Mouse (Mus musculus) forebrain, embryonic 10.5 days (tissue): ENCODE results near the gene Mfsd4b5. TPM values are rescaled to one million over a fixed set of nuclear protein-coding genes. Genes with fewer than 3 reads are reported as not detected.
"Not testable (repeated sequence)": the region's sequence is repeated elsewhere in the genome, so short reads cannot be mapped to it uniquely, and the experiment has no call there.

Source experiments
- DNase-seq: peaks from one replicate; pipeline ENCODE4 v3.0.0-alpha.2; 2017; ENCODE audit warnings: low spot score; ENCODE audit errors: extremely low spot score
- H3K27ac ChIP-seq: fragments of 300-500 bp; sonication (generic); 2 replicates; pipeline ENCODE4 v1.5.1; 2016; ENCODE audit warnings: mild to moderate bottlenecking
- H3K27me3 ChIP-seq: fragments of 300-500 bp; sonication (generic); 2 replicates; pipeline ENCODE4 v1.6.1; 2016; ENCODE audit warnings: mild to moderate bottlenecking; ENCODE audit not compliant: poor library complexity, severe bottlenecking
- H3K36me3 ChIP-seq: fragments of 300-500 bp; sonication (generic); replicated peaks from 2 replicates; pipeline ENCODE4 v1.6.1; 2016; ENCODE audit warnings: mild to moderate bottlenecking, moderate library complexity
- H3K4me1 ChIP-seq: fragments of 300-500 bp; sonication (generic); 2 replicates; pipeline ENCODE4 v1.6.1; 2016
- H3K4me3 ChIP-seq: fragments of 300-500 bp; sonication (generic); 2 replicates; pipeline ENCODE4 v1.5.1; 2016; ENCODE audit warnings: mild to moderate bottlenecking, moderate library complexity
- H3K9me3 ChIP-seq: fragments of 300-500 bp; sonication (generic); 2 replicates; pipeline ENCODE4 v1.6.1; 2016; ENCODE audit warnings: mild to moderate bottlenecking, moderate library complexity
- WGBS: fragments of 180-500 bp; shearing (Covaris S2); methylation state at CpG from one replicate; pipeline ENCODE4 v1.1.7; 2016; 5-methylcytosine and 5-hydroxymethylcytosine counted together
- polyA plus RNA-seq: library from polyadenylated mRNA; unstranded; fragments of >200 nt; fragmentation: Nextera tagmentation; extraction: Ambion mirVana; gene quantifications from 2 replicates; pipeline ENCODE4 v1.2.1, GENCODE M21; 2016

Gene Mfsd4b5
- polyA plus RNA-seq, 1 experiment from 2014 or later = not detected

- DNase-seq, H3K27ac ChIP-seq, H3K9me3 ChIP-seq, H3K27me3 ChIP-seq, H3K4me3 ChIP-seq, H3K36me3 ChIP-seq: not testable (repeated sequence)
- 75% methylated on average over 4 of the region's 4 CpGs for WGBS
- peaks cover 14% of the 10 kb centered on the region for H3K4me1 ChIP-seq
These were observed 22.4 kb upstream of the Mfsd4b5 start for GRCm38 (mm10) chr10:40008847-40009246.

GRCm38 (mm10) chr10:40007953-40008352 is 21.5 kb upstream of the Mfsd4b5 start:
- Histone ChIP-seq H3K27me3 (no peaks in the 10 kb centered on the region), H3K4me3 (no peak overlapping the region), H3K4me1 (peaks cover 14% of the 10 kb centered on the region), H3K36me3 (no peaks in the 10 kb centered on the region), H3K27ac (no peak overlapping the region), H3K9me3 (no peaks in the 10 kb centered on the region)
- no peak for DNase-seq
- 95% methylated on average over 4 of the region's 4 CpGs for WGBS

- no peak for DNase-seq
- H3K9me3 ChIP-seq = no peaks in the 10 kb centered on the region
- H3K36me3 ChIP-seq = no peaks in the 10 kb centered on the region
- no peak overlapping the region for H3K4me3 ChIP-seq
- peaks cover 14% of the 10 kb centered on the region for H3K4me1 ChIP-seq
- WGBS = 69% methylated on average over 10 of the region's 10 CpGs
- H3K27ac ChIP-seq = no peak overlapping the region
- no peaks in the 10 kb centered on the region for H3K27me3 ChIP-seq
These were observed 20.5 kb upstream of the Mfsd4b5 start for GRCm38 (mm10) chr10:40006963-40007362.

- 93% methylated on average over 2 of the region's 2 CpGs for WGBS
- no peaks in the 10 kb centered on the region for H3K27me3 ChIP-seq
- H3K9me3 ChIP-seq = no peaks in the 10 kb centered on the region
- H3K27ac ChIP-seq = no peak overlapping the region
- H3K36me3 ChIP-seq = no peaks in the 10 kb centered on the region
- H3K4me3 ChIP-seq = no peak overlapping the region
- H3K4me1 ChIP-seq = peaks cover 7% of the 10 kb centered on the region; the same call in 1 of the 2 replicates
- no peak for DNase-seq
These were observed 14.3 kb upstream of the Mfsd4b5 start for GRCm38 (mm10) chr10:40000746-40001145.

- 81% methylated on average over 4 of the region's 4 CpGs for WGBS
- DNase-seq = no peak
- Histone ChIP-seq H3K4me3 (no peak overlapping the region), H3K27ac (no peak overlapping the region), H3K27me3 (no peaks in the 10 kb centered on the region), H3K9me3 (no peaks in the 10 kb centered on the region; the same call in 1 of the 2 replicates), H3K36me3 (no peaks in the 10 kb centered on the region), H3K4me1 (no peaks in the 10 kb centered on the region)
These were observed 4.7 kb upstream of the Mfsd4b5 start for GRCm38 (mm10) chr10:39991155-39991554.

GRCm38 (mm10) chr10:39982604-39983003 is 3.8 kb downstream of the Mfsd4b5 start:
- H3K4me3 ChIP-seq = no peak overlapping the region
- no peaks in the 10 kb centered on the region for H3K36me3 ChIP-seq
- H3K27me3 ChIP-seq = no peaks in the 10 kb centered on the region
- no peaks in the 10 kb centered on the region for H3K4me1 ChIP-seq
- H3K27ac ChIP-seq = no peak overlapping the region
- no peak for DNase-seq
- 84% methylated on average over 5 of the region's 5 CpGs for WGBS
- H3K9me3 ChIP-seq = peaks cover 8% of the 10 kb centered on the region

- no peak for DNase-seq
- Histone ChIP-seq H3K27ac (no peak overlapping the region), H3K4me1 (peaks cover 3% of the 10 kb centered on the region; the same call in 1 of the 2 replicates), H3K27me3 (no peaks in the 10 kb centered on the region), H3K4me3 (no peak overlapping the region), H3K9me3 (peaks cover 15% of the 10 kb centered on the region), H3K36me3 (no peaks in the 10 kb centered on the region)
- 96% methylated on average over 1 of the region's 1 CpGs for WGBS
These were observed 8.2 kb downstream of the Mfsd4b5 start for GRCm38 (mm10) chr10:39978231-39978630.

GRCm38 (mm10) chr10:39977346-39977745 is 9.1 kb downstream of the Mfsd4b5 start:
- Histone ChIP-seq H3K36me3 (no peaks in the 10 kb centered on the region), H3K9me3 (peaks cover 15% of the 10 kb centered on the region), H3K4me3 (no peak overlapping the region), H3K27ac (no peak overlapping the region), H3K4me1 (peaks cover 3% of the 10 kb centered on the region; the same call in 1 of the 2 replicates), H3K27me3 (no peaks in the 10 kb centered on the region)
- DNase-seq = no peak
- WGBS = 97% methylated on average over 4 of the region's 4 CpGs

- DNase-seq = no peak
- WGBS = 32% methylated on average over 2 of the region's 2 CpGs
- no peaks in the 10 kb centered on the region for H3K27me3 ChIP-seq
- no peaks in the 10 kb centered on the region for H3K36me3 ChIP-seq
- H3K4me1 ChIP-seq = peaks cover 3% of the 10 kb centered on the region; the same call in 1 of the 2 replicates
- no peak overlapping the region for H3K27ac ChIP-seq
- no peak overlapping the region for H3K4me3 ChIP-seq
- H3K9me3 ChIP-seq = peaks cover 15% of the 10 kb centered on the region
These were observed 10.7 kb downstream of the Mfsd4b5 start for GRCm38 (mm10) chr10:39975771-39976170.

GRCm38 (mm10) chr10:39974982-39975381 is 11.5 kb downstream of the Mfsd4b5 start:
- H3K27me3 ChIP-seq = no peaks in the 10 kb centered on the region
- DNase-seq = no peak
- whole genome bisulfite sequencing = 73% methylated on average over 11 of the region's 11 CpGs
- no peak overlapping the region for H3K27ac ChIP-seq
- H3K36me3 ChIP-seq = no peaks in the 10 kb centered on the region
- peaks cover 15% of the 10 kb centered on the region for H3K9me3 ChIP-seq
- peaks cover 3% of the 10 kb centered on the region; the same call in 1 of the 2 replicates for H3K4me1 ChIP-seq
- H3K4me3 ChIP-seq = no peak overlapping the region

GRCm38 (mm10) chr10:39967512-39967911 is 18.9 kb downstream of the Mfsd4b5 start:
- Histone ChIP-seq H3K9me3 (no peaks in the 10 kb centered on the region), H3K27ac (no peak overlapping the region), H3K27me3 (no peaks in the 10 kb centered on the region), H3K4me3 (no peak overlapping the region), H3K36me3 (no peaks in the 10 kb centered on the region), H3K4me1 (no peaks in the 10 kb centered on the region)
- DNase-seq = no peak
- 88% methylated on average over 3 of the region's 3 CpGs for WGBS

GRCm38 (mm10) chr10:39961906-39962305 is 24.5 kb downstream of the Mfsd4b5 start:
- WGBS = 71% methylated on average over 1 of the region's 1 CpGs

GRCm38 (mm10) chr10:39960441-39960822 is 26.0 kb downstream of the Mfsd4b5 start:
- peak overlapping the region; percentile 60 for H3K4me3 ChIP-seq

More at GRCm38 (mm10) chr10:39961906-39962305, 24.5 kb downstream of the Mfsd4b5 start:
- H3K9me3 ChIP-seq = no peaks in the 10 kb centered on the region
- no peak for DNase-seq
- H3K4me1 ChIP-seq = peaks cover 13% of the 10 kb centered on the region
- no peak overlapping the region for H3K27ac ChIP-seq
- H3K4me3 ChIP-seq = no peak overlapping the region
- no peaks in the 10 kb centered on the region for H3K36me3 ChIP-seq
- peaks cover 11% of the 10 kb centered on the region for H3K27me3 ChIP-seq

More at GRCm38 (mm10) chr10:39960441-39960822, 26.0 kb downstream of the Mfsd4b5 start:
- peaks cover 13% of the 10 kb centered on the region for H3K4me1 ChIP-seq
- no peaks in the 10 kb centered on the region for H3K9me3 ChIP-seq
- H3K27ac ChIP-seq = no peak overlapping the region
- H3K36me3 ChIP-seq = no peaks in the 10 kb centered on the region
- DNase-seq = no peak
- 48% methylated on average over 11 of the region's 11 CpGs for WGBS
- H3K27me3 ChIP-seq = peaks cover 11% of the 10 kb centered on the region
